Mouse (Mus musculus): ENCODE measurements around the gene Gm21992.

DNA sequence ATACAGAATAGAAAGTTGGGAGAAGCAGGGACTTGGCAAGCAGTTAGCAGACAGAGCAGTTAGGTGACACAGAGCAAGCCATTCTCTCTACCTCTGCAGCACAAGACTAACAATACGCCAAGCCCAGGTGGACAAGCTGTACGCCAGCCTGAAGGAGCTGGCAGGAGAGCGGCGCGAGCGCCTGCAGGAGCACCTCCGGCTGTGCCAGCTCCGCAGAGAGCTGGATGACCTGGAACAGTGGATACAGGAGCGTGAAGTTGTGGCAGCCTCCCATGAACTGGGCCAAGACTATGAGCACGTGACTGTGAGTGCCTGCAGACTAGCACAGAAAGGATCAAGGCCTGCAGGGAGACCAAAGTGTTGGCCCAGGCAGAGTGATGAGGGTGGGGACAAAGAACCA is 65.7 kb downstream of the Gm21992 start:
- TF ChIP-seq POLR2A (IDR thresholded peaks at IDR 0.05; ENCODE audit: borderline replicate concordance, low read depth, low read length) (no peak), CTCF (IDR thresholded peaks at IDR 0.05; ENCODE audit: low read depth, low read length) (no peak)
